Mouse (Mus musculus): ENCODE data around the gene Gabbr2.

- no peak for TF ChIP-seq GATA1 (IDR thresholded peaks at IDR 0.05; ENCODE audit: borderline replicate concordance, low read length)
- no peak for TF ChIP-seq FLI1 (IDR thresholded peaks at IDR 0.05; ENCODE audit: low read length)
These were observed 185.8 kb downstream of the Gabbr2 start for GRCm38 (mm10) chr4:46805910-46806309.

All from megakaryocyte, embryonic 14.5 days (primary cell).